Mouse (Mus musculus) frontal cortex, postnatal 25 days (tissue): ENCODE measurements around the gene Amfr.

Source experiments
- DNase-seq, 2 experiments: peaks; one replicate each; pipeline ENCODE4 v3.0.0; 2022; ENCODE audit warnings: low spot score in 2 of 2

Amfr gene

DNA sequence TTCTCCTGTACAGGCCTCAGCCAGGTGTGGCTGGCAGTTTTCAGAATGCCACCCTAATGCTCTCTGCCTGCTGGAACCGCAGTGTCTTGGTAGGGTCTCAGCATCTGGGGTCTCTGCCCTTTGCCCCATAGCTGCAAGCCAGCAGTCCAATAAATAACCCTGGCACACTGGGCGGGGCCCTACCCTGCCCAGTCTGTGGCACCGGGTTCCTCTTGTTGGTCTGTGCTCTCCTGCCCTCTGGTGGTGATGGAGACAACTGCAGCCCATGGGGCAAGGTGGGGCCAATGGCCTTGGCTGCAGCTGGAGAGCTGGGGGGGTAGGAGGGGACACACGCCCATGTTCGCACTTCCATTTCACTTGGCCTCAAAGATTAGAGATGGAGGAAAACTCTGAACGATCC, 79.8 kb downstream of the Amfr start:
- DNase-seq, result peak; percentile 77 to 83

DNA sequence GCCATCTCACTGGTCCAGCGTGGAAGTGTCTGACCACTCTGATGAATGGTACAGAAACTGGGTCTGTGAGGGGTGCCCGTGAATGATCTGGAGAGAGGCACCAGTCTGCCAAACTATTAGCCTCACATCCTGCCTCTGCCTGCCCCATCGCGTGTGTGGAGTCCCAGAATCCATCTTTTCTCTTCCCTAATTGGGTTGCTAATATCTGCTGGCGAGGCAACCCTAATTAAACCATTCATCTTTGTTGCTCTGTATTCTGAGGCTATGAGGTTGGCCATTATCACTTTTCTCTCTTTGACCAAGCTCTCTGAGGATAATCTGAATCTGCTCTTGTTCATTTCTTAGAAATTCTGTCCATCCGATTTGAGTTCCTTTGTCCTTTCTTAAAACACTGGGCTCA, 81.3 kb downstream of the Amfr start:
- DNase-seq, result no peak

- DNase-seq, result no peak
These were observed 83.4 kb downstream of the Amfr start for GRCm38 (mm10) chr8:93929233-93929632.

GRCm38 (mm10) chr8:93925513-93925912, 87.1 kb downstream of the Amfr start:
- DNase-seq, result no peak

GRCm38 (mm10) chr8:93923897-93924334, 88.7 kb downstream of the Amfr start:
- peak in 1 of 2 experiments; percentile 57 for DNase-seq
